Mouse (Mus musculus) heart, embryonic 10.5 days (tissue): ENCODE data around the gene Trpd52l3. TPM values are rescaled to one million over a fixed set of nuclear protein-coding genes. Genes with fewer than 3 reads are reported as not detected.
"Not testable (repeated sequence)": the region's sequence is repeated elsewhere in the genome, so short reads cannot be mapped to it uniquely, and the experiment has no call there.

Experiments
- DNase-seq: peaks from one replicate; pipeline ENCODE4 v3.0.0-alpha.2; 2017; ENCODE audit warnings: low spot score
- H3K27ac ChIP-seq: fragments of 300-500 bp; sonication (generic); 2 replicates; pipeline ENCODE4 v1.5.1; 2016; ENCODE audit warnings: mild to moderate bottlenecking
- H3K27me3 ChIP-seq: fragments of 300-500 bp; sonication (generic); 2 replicates; pipeline ENCODE4 v1.6.1; 2016; ENCODE audit warnings: mild to moderate bottlenecking; ENCODE audit not compliant: poor library complexity, insufficient read depth, severe bottlenecking
- H3K36me3 ChIP-seq: fragments of 300-500 bp; sonication (generic); 2 replicates; pipeline ENCODE4 v1.6.1; 2016; ENCODE audit warnings: mild to moderate bottlenecking, moderate library complexity
- H3K4me1 ChIP-seq: fragments of 300-500 bp; sonication (generic); 2 replicates; pipeline ENCODE4 v1.6.1; 2016; ENCODE audit warnings: mild to moderate bottlenecking
- H3K4me3 ChIP-seq: fragments of 300-500 bp; sonication (generic); 2 replicates; pipeline ENCODE4 v1.5.1; 2016; ENCODE audit warnings: mild to moderate bottlenecking, moderate library complexity
- H3K9me3 ChIP-seq: fragments of 300-500 bp; sonication (generic); 2 replicates; pipeline ENCODE4 v1.6.1; 2016; ENCODE audit warnings: mild to moderate bottlenecking, moderate library complexity
- WGBS: fragments of 180-500 bp; shearing (Covaris S2); methylation state at CpG from one replicate; pipeline ENCODE4 v1.1.7; 2016; 5-methylcytosine and 5-hydroxymethylcytosine counted together
- polyA plus RNA-seq: library from polyadenylated mRNA; unstranded; fragments of >200 nt; fragmentation: Nextera tagmentation; extraction: Ambion mirVana; gene quantifications from 2 replicates; pipeline ENCODE4 v1.2.1, GENCODE M21; 2016

Gene Trpd52l3
- polyA plus RNA-seq, 1 experiment from 2014 or later: not detected

DNA sequence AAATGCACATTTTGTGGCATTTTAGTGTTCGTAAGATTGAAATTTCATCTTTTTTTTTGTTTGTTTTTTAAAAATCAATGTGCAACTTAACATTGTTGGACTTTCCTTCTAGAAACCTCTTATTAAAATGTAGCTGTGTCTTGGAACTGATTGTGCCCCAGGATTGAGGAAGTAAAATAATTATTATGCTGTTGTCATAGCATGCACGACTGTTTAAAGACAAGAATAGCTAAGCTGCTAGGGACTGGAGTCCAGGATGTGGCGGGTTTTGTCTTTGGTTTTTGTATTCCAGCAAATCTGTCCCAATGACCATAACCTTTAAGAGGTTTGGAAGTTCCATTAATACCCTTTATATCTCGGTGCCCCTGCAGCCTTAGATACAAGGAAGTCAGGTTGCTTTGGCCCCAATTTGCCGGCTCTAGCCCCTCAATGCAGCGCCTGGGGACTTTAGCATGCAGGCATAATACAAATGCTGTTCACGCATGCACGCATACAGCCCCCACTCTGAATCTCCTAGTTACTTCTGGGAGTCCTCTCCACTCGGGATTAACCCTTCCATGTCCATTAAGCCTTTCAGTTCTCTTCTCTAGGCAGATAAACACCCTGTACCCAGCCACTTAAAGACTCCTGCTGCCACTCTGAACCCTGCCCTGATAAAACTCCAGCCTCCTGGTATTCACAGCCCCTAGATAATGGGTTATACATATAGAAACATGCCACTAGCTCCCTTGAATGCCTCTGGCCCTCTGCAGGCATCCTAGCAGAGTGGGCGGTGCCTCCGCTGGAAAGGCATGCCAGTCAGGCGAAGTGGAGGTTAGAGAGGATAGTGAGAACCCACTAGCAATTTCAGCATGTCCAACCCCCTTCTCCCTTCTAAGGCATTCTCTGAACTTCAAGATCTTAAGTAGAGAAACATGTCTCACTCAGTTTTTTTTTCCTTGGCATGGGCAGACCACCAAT is 2.9 kb upstream of the Trpd52l3 start:
- H3K4me1 ChIP-seq: peaks cover 6% of the 10 kb centered on the region
- no peak for DNase-seq
- WGBS: 65% methylated on average over 12 of the region's 12 CpGs
- H3K9me3 ChIP-seq: no peaks in the 10 kb centered on the region
- H3K36me3 ChIP-seq: no peaks in the 10 kb centered on the region
- H3K4me3 ChIP-seq: no peak overlapping the region
- no peak overlapping the region for H3K27ac ChIP-seq
- H3K27me3 ChIP-seq: no peaks in the 10 kb centered on the region

DNA sequence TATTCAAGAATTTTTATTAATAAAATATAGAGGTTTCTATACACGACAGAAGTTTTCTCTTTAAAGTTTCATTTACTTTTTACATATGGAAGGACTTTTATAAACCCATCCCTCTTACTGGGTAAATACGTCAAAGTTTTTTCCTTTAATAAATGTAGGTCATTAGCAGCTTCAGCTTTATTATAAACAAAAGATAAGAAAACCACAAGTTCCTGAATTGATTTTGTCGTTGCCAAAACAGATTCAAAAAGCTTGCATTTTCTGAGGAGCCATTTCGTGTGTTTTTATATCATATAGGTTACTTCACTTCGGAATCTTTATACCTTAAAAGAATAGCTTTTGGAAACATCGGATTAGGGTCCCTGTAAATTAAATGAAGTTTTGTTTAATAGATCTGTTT is 2.0 kb upstream of the Trpd52l3 start:
- no peaks in the 10 kb centered on the region for H3K9me3 ChIP-seq
- 81% methylated on average over 6 of the region's 6 CpGs for WGBS
- no peaks in the 10 kb centered on the region for H3K27me3 ChIP-seq
- no peak overlapping the region for H3K27ac ChIP-seq
- H3K36me3 ChIP-seq: no peaks in the 10 kb centered on the region
- peaks cover 6% of the 10 kb centered on the region for H3K4me1 ChIP-seq
- no peak for DNase-seq
- H3K4me3 ChIP-seq: no peak overlapping the region

DNA sequence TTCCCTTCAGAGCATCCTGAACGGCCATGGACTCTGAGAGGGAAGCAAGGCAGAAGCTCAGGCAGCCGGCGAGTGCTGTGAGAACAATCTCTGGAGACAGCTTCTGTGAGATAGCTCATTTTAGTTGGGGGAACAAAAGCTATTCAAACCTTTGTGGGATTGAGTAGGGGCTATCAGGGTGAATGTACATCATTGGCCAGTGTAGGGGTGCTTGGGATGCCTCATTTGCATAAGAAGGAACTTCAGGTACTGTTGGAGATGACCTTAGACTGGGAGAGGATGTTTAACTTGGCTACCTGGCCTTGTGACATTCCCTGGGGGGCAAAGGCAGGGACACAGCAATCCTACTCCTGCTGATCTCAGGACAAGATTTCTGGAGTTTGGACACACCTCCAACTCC is 2.8 kb downstream of the Trpd52l3 start:
- no peak overlapping the region for H3K27ac ChIP-seq
- no peak for DNase-seq
- no peaks in the 10 kb centered on the region for H3K27me3 ChIP-seq
- H3K4me1 ChIP-seq: no peaks in the 10 kb centered on the region
- WGBS: 62% methylated on average over 3 of the region's 3 CpGs
- no peak overlapping the region for H3K4me3 ChIP-seq
- H3K9me3 ChIP-seq: no peaks in the 10 kb centered on the region
- no peaks in the 10 kb centered on the region for H3K36me3 ChIP-seq

DNA sequence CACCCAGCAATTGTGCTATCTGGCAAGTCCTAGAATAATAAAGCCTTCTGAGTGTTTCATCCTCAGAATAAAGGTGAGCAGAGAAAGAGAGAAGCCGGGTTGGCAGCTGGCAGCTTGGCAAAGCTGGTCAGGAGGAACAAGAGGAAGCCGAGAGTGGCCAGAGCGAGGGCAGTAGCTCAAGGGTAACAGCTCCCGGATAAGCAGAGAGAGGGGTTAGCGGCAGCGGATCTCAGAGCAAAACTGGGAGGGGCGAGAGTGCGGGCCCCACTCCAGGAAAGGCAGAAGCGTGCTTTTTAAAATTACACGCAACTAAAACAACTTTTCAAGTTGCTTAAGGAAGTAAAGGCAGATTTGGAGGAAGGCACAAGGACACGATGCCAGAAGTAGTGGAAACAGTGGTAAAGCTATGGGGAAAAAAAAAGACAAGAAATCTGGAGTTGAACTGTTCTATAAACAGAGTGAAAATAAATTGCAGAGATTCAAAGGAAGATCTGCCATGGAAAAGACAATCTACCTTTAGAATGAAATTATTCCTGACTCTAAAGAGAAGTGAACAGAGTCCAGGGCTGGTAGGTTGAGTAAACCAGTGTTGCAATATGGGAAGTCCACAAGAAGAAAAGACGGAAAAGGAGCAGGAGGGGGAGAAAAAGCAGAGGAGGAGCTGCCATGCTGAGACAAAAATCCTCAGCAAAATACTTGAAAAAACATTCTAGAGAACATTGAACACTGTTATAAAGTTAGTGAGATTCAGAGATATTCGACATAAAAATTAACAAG is 7.1 kb downstream of the Trpd52l3 start:
- H3K27ac ChIP-seq: no peak overlapping the region
- no peaks in the 10 kb centered on the region for H3K27me3 ChIP-seq
- H3K4me3 ChIP-seq: no peak overlapping the region
- 57% methylated on average over 13 of the region's 13 CpGs for WGBS
- H3K4me1 ChIP-seq: no peaks in the 10 kb centered on the region
- no peaks in the 10 kb centered on the region for H3K36me3 ChIP-seq
- DNase-seq: no peak
- H3K9me3 ChIP-seq: no peaks in the 10 kb centered on the region

DNA sequence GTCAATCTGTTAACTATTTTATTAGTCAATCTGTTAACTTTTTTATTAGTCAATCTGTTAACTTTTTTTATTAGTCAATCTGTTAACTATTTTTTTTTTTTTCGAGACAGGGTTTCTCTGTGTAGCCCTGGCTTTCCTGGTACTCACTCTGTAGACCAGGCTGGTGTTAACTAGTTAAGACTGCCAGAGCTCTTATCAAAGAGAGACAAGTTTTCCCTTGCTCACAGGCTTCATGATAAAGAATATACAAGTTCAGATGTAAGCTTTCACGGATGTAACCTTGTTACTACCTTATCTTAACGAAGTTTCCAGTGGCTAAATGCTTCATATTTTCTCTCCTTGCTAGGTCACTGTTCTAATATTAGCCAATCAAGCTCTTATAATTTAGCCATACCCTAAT is 10.7 kb downstream of the Trpd52l3 start:
- Histone ChIP-seq H3K4me1 (no peaks in the 10 kb centered on the region), H3K36me3 (no peaks in the 10 kb centered on the region), H3K4me3 (no peak overlapping the region), H3K27ac (no peak overlapping the region), H3K9me3 (no peaks in the 10 kb centered on the region), H3K27me3 (no peaks in the 10 kb centered on the region)
- DNase-seq: no peak
- 50% methylated on average over 3 of the region's 3 CpGs for WGBS

DNA sequence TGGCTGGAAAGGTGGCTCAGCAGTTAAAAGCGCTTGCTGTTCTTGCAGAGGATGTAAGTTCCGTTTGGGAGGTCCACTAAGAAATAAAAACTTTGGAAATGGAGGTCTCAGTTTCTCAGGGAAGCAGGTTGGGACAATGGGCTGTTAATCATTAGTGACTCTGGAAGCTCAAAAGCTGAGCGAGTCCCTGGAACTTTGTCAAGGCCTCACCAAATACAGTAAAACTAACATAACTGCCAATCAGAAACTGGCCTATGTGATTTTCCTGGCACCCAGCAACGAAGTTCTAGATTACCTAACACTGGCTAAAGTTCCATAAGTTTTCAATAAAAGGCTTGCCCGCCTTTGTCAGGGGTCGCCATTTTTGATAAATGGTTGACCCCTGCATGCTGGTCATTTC is 12.6 kb downstream of the Trpd52l3 start:
- Histone ChIP-seq H3K27me3 (no peaks in the 10 kb centered on the region), H3K4me1 (no peaks in the 10 kb centered on the region), H3K36me3 (no peaks in the 10 kb centered on the region), H3K4me3 (no peak overlapping the region), H3K9me3 (no peaks in the 10 kb centered on the region), H3K27ac (no peak overlapping the region)
- no peak for DNase-seq
- WGBS: 76% methylated on average over 6 of the region's 6 CpGs

DNA sequence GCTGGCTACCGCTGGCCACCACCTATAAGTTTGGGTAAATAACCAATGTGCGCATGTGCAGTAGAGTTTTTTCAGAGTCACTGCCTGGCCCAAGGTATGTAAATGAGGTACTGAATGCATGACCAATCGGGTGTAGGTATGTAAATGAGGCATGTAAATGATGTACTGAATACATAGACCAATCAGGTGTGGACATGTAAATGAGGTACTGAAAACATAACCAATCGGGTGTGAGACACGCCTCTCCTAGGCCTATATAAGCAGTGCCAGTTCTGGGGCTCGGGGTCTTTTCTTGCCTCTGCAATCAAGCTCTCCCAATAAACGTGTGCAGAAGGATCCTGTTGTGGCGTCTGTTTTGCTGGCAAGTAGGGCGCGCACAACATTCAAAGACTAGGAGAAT is 19.8 kb downstream of the Trpd52l3 start:
- H3K27ac ChIP-seq, H3K27me3 ChIP-seq, H3K36me3 ChIP-seq, H3K4me1 ChIP-seq, H3K9me3 ChIP-seq, DNase-seq, H3K4me3 ChIP-seq: not testable (repeated sequence)
- WGBS: 91% methylated on average over 10 of the region's 10 CpGs

DNA sequence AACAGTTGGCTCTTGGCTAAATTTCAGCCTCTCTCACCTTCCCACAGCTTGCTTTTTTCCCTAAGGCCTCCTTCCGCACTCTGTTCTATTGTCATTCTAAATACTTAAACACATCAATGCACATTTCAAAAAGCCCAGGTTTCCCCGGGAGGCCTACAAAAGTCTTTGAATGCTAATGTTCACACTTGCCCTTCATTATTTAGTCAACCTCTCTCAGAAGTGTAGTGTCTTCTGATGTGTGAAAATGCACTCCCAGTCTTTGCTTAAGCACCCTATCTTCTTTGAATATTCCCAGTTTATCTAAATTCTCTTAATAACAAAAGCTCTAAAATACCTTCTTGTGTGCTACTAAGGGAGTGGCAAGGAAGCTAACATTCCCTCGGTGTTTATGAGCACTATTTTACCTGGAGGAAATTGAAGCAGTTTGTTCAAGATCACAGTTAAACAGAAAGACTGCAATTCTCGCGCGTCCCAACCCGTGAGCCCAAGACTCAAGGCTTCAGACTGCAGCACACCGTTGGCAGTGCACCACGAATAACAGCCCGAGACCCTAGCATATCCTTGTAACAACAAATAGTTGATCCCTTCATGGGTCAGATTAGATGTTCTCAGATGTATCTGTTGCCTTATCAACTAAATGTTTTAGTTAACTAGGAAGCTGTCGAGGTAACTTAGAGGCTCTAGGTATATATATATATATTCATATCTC is 25.6 kb downstream of the Trpd52l3 start:
- H3K27me3 ChIP-seq: no peaks in the 10 kb centered on the region
- no peaks in the 10 kb centered on the region for H3K36me3 ChIP-seq
- 39% methylated on average over 11 of the region's 11 CpGs for WGBS
- DNase-seq: no peak
- peaks cover 20% of the 10 kb centered on the region for H3K4me1 ChIP-seq
- no peaks in the 10 kb centered on the region for H3K9me3 ChIP-seq
- H3K27ac ChIP-seq: peak overlapping the region; percentile 99
- peak overlapping the region; percentile 99; the same call in 1 of the 2 replicates for H3K4me3 ChIP-seq

DNA sequence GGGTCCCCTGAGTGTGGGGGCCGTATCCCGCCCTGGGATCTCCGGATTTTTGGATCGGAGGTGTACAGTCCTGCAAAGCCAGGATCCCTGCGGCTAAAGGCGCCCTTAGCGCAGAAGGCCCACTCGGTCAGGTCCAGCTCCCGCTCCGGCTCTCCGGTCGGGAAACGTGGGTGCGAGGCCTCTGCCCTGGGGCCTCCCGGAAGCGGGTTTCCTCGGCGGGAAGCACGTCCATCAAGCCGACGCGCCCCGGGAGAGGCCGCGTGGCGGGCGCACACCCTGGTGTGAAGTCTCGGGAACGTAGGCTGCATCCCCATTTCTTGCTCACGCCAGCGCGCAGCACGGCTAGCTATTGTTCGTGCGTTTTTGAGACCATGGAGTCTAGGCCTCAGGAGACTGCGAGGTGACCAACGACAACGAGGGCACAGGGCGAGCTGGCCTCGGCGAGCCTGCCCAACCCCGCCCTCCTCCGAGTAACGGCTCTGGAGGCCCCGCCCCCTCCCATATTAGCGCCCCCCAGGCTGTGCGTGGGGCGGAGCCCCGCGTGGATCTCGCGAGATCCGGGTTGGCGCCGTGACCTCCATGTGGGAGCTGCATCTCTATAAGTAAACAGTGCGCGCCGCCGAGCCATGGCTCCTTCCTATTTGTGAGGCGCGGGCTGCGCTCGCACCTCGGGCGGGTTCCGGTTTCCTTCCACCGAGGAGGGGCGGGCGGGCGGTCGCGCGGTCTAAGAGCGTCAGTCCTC is 26.5 kb downstream of the Trpd52l3 start, which contains the start of gene Uhrf2:
Gene Uhrf2, plus strand, starts transcription at position 620 of the 742 bp plus-strand sequence.
- H3K36me3 ChIP-seq: no peaks in the 10 kb centered on the region
- 2% methylated on average over 74 of the region's 74 CpGs for WGBS
- H3K27me3 ChIP-seq: no peaks in the 10 kb centered on the region
- H3K4me3 ChIP-seq: peak within 1 kb of the TSS; percentile 99
- peak within 1 kb of the TSS; percentile 99 for H3K27ac ChIP-seq
- H3K9me3 ChIP-seq: no peaks in the 10 kb centered on the region
- peaks cover 25% of the 10 kb centered on the region for H3K4me1 ChIP-seq
- DNase-seq: peak; percentile 98

DNA sequence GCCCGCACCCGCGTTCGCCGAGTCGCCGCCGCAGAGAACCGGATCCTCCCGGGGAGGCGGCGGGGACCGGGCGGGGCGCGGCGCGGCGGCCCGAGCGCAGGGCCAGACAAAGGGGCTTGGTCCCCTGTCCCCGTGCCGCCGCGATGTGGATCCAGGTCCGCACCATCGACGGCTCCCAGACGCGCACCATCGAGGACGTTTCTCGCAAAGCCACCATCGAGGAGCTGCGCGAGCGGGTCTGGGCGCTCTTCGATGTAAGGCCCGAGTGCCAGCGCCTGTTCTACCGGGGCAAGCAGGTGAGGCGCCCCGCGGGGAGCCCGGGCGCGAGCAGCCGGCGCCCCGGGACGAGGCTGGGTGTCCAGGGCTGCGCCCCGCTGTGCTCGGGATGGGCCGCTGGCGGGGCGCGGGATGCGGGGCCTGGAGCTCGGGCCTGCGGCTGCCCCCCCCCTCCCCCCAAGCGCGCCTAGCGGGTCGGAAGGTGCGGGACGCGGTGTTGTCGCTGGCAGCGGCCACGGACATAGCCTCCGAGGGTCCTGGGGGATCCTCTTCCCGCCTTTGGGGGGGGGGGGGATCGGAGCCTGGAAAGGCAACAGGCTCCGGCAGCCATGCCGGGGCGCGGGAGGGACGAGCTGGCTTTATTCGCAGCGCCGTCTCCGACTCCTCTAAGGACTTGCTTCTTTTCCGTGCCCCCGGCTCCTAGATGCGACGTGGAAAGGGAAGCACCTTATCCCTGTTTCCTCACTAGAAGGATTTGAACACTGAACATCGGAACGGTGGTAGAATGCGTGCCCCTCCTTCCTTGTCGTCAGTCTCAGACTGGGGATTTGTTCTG is 27.3 kb downstream of the Trpd52l3 start:
- Histone ChIP-seq H3K27me3 (no peaks in the 10 kb centered on the region), H3K9me3 (no peaks in the 10 kb centered on the region), H3K4me1 (peaks cover 28% of the 10 kb centered on the region), H3K4me3 (peak overlapping the region; percentile 99), H3K27ac (peak overlapping the region; percentile 99), H3K36me3 (no peaks in the 10 kb centered on the region)
- peak; percentile 77 for DNase-seq
- under 1% methylated on average over 79 of the region's 92 CpGs for WGBS

DNA sequence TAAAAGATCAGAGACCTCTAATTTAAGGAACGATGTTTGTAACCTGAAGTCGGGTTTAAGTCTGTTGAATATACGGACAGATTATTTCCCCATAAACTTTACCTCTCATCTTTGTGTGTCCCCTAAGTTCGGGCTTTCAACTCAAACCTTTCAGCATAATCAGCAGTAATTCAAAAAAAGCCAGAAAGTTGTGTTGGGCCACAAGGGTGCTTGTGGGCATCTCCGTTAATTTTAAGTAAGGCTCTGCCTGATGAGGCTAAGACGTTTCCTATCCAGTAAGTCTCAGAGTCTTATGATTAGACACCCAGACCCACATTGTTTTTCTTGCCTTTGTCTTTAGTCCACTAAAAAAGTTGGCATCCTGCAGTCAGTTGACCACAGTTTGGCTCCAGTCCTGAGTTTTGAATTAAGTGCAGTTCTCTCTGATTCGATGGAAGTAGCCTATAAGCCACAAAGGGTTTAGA is 27.9 kb downstream of the Trpd52l3 start:
- 7% methylated on average over 7 of the region's 7 CpGs for WGBS
- no peak for DNase-seq

More for the DNA sequence above, 27.9 kb downstream of the Trpd52l3 start:
- no peaks in the 10 kb centered on the region for H3K9me3 ChIP-seq
- H3K27ac ChIP-seq: peak overlapping the region; percentile 99
- H3K4me3 ChIP-seq: peak overlapping the region; percentile 99
- no peaks in the 10 kb centered on the region for H3K27me3 ChIP-seq
- no peaks in the 10 kb centered on the region for H3K36me3 ChIP-seq
- H3K4me1 ChIP-seq: peaks cover 28% of the 10 kb centered on the region
